Mouse (Mus musculus) thymus, adult 2 months (tissue): Measurements from ENCODE around the gene Tnfsf13.

ENCODE experiments used
- CTCF ChIP-seq: fragments of 200-500 bp; IDR thresholded peaks from 2 replicates; pipeline ENCODE4 v1.5.1; 2012; ENCODE audit warnings: mild to moderate bottlenecking, control low read depth, low read length, moderate library complexity, borderline replicate concordance; ENCODE audit not compliant: control insufficient read depth, poor library complexity, insufficient read depth; ENCODE audit errors: extremely low read depth
- POLR2A ChIP-seq: fragments of 200-500 bp; IDR thresholded peaks from 2 replicates; pipeline ENCODE4 v1.6.1; 2012; ENCODE audit warnings: mild to moderate bottlenecking, low read length, control low read depth, moderate library complexity; ENCODE audit not compliant: control insufficient read depth, poor library complexity, insufficient read depth; ENCODE audit errors: extremely low read depth

DNA sequence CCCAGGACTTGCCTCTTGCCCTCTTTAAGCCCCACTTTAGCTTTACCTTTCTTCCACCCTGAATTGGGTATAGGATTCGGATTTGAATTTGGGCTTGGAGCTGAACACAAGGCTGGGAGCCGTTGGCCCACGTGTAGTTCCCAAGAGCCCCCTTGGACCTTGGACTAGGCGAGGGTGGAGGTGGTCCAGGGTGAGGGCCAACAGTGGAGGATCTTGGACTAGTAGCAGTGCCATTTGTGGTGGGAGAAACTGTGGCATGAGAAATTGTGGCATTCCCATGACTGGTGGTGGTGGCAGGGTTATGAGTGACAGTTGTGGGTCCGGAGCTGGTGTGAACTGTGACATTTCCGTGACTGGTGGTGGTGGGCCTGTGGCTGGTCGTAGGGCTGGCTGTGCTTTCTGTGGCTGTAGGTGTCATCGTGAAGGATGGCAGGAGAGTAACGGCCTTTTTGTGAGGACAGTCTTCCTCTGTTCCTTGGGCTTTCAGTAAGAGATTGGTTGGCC is 20.1 kb downstream of the Tnfsf13 start:
- TF ChIP-seq CTCF, result no peak
- TF ChIP-seq POLR2A, result no peak
